In genomic region chr7:118928316-118928715, GRCm38 (mm10) we compare ENCODE assay signal across 20 mouse cellular contexts.
"Had no signal": no experiment of that assay in that cellular context is flagged by ENCODE, and none has a peak within 500 bp of the region (broad histone marks: within the 10 kb centered on the region; RNA-seq: fewer than 3 reads in every experiment).

No protein-coding gene starts in this region.

- H3K36me3 ChIP-seq: limb, embryonic 10.5 days; limb, embryonic 13.5 days; liver, embryonic 12.5 days; liver, embryonic 15.5 days; lung, embryonic 15.5 days; stomach, embryonic 15.5 days had no signal

- H3K4me3 ChIP-seq: left cerebral cortex, adult 2 months; limb, embryonic 10.5 days; limb, embryonic 13.5 days; liver, embryonic 12.5 days; liver, embryonic 15.5 days; lung, embryonic 15.5 days; stomach, embryonic 15.5 days had no signal

- H3K9ac ChIP-seq: limb, embryonic 13.5 days; liver, embryonic 12.5 days; liver, embryonic 15.5 days; lung, embryonic 15.5 days; stomach, embryonic 15.5 days had no signal

- DNase-seq: kidney, adult 18-20 months; kidney, adult 9 months; kidney, postnatal 14 days; kidney, postnatal 4 days; layer of hippocampus, adult 9-11 months; liver; lung, adult 18-20 months; midbrain, embryonic 14.5 days; right cerebral cortex, adult 18-20 months; right cerebral cortex, postnatal 14 days; right cerebral cortex, postnatal 4 days; spleen, adult 18-20 months; thymus, postnatal 25 days had no signal

- H3K27ac ChIP-seq: left cerebral cortex, adult 2 months; limb, embryonic 10.5 days; limb, embryonic 13.5 days; liver, embryonic 12.5 days; liver, embryonic 15.5 days; lung, embryonic 15.5 days; stomach, embryonic 15.5 days had no signal

- H3K27me3 ChIP-seq: limb, embryonic 13.5 days; liver, embryonic 12.5 days; liver, embryonic 15.5 days; lung, embryonic 15.5 days; stomach, embryonic 15.5 days had no signal

- H3K4me1 ChIP-seq: liver, embryonic 12.5 days; liver, embryonic 15.5 days had no signal
